Mouse (Mus musculus) cerebellum, postnatal 4 days (tissue): ENCODE data around the gene Gm20838.
"Not testable (repeated sequence)": the region's sequence is repeated elsewhere in the genome, so short reads cannot be mapped to it uniquely, and the experiment has no call there.

Source experiments
- DNase-seq, 2 experiments: peaks; one replicate each; pipeline ENCODE4 v3.0.0; 2022; ENCODE audit warnings: low spot score in 2 of 2, mixed read lengths in 1 of 2

The Gm20838 gene

DNA sequence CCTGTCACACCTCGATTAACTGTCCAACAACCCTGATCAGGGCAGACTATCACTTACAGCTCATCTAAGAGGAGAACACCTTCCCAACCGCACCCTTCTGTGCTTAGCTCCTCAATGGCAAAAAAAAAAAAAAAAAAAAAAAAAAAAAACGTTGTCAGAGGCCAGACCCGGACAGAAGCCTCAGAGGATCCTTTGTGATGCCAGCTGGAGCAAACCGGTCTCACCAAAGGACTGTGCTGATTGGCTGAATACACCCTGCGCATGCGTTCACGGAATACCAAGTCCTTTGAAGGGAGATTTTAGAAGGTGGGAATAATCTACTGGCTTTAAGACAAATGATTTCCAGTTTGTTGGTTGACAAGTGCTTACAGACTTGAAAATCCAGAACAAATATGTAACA, at the start of gene Gm20838:
TSS of gene Gm20838 (minus strand) at position 101 of the 400 bp plus-strand sequence.
- not testable (repeated sequence) for DNase-seq
